Mouse (Mus musculus) adrenal gland (tissue): ENCODE results near the gene Mrpl45.
"Not testable (repeated sequence)": the region's sequence is repeated elsewhere in the genome, so short reads cannot be mapped to it uniquely, and the experiment has no call there.

ENCODE experiments used
- intact Hi-C: fragments of 180-260 bp; cut with DNase I; formaldehyde crosslinking; loops from one replicate; pipeline ENCODE4 v1.15.1; 2025
- long read RNA-seq, 2 experiments: library from polyadenylated mRNA; unstranded; transcript quantifications; one replicate each; pipeline ENCODE4 v2.0.0; 2020; ENCODE audit warnings: borderline replicate concordance in 1 of 2; ENCODE audit not compliant: insufficient replicate concordance in 1 of 2

Mrpl45 gene
- long read RNA-seq, experiment 1, transcript Mrpl45-201 (8 exons, 2,431 nt), result major isoform, 88 of 101 reads
- long read RNA-seq, experiment 1, partial matches to known transcripts, result 3 of 101 reads
- long read RNA-seq, experiment 1, other reads (novel, unspliced or antisense), result 8 of 101 reads
- long read RNA-seq, experiment 2, transcript Mrpl45-201 (8 exons, 2,431 nt), result major isoform, 155 of 171 reads
- long read RNA-seq, experiment 2, partial matches to known transcripts, result 6 of 171 reads
- long read RNA-seq, experiment 2, other reads (novel, unspliced or antisense), result 8 of 171 reads

DNA sequence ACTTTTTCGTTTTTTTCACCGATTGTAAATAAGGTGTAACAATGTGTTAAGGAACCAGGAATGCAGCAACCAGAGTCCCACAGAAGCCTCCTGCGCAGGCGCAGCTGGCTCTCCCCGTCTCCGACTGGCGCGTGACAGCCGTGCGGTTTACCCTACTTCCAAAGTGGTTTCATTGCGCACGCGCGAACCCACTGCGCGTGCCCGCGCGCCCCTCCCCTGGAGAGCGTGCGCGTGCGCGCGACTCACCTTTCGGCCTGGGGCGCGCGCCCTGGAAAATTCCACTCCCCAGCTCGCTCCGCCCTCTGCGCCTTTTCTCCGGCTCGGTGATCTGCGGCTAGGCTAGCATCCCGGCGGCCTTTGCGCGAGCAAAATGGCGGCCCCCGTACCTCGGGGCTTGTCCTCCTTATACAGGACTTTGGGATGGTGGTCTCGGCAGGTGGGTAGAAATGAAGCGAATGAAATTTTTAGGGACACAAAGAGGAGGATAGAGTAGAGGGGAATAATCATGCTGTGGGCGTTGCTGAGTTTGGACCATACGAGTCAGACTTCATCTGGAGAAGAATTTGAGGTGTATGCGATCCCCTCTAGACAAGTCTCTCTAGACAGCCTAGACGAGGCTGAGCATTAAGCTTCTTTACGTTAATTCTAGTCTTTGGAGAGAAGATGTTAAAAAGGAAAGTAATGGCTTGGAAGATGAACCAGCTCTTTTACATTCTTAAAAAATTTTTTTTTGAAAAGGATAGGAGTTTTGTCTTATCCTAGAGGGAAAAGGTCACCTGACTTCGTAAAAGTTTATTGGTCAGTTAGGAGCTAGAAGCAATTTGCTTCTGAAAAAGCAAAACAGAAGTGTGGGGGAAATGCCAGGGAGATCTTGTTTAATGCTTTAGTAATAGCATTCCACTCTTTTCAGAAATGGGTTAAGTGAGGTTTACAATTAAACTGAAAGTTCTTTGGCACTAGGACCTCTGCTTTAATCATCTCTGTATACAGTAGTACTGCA lies at the start of gene Mrpl45:
Gene Mrpl45 (plus strand): TSS at position 213 of the 1,000 bp plus-strand sequence.
- intact Hi-C loops, result no loop called here

GRCm38 (mm10) chr11:97266544-97266943 lies 49.0 kb upstream of the Mrpl45 start:
- intact Hi-C loops, result not testable (repeated sequence)

DNA sequence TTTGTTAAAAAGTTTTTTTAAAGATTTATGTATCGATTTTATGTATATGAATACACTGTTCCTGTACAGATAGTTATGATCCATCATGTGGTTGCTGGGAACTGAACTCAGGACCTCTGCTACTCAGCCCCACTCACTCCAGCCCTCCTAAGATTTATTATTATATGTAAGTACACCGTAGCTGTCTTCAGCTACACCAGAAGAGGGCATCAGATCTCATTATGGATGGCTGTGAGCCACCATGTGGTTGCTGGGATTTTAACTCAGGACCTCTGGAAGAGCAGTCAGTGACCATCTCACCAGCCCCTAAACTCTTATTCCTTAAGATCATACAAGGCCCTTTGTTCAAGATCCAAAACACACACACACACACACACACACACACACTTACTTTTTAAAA lies 45.5 kb upstream of the Mrpl45 start:
- intact Hi-C loops, result loop anchor here (5.0 kb wide), 1 partner anchor 37 kb away; no protein-coding TSS in a partner anchor

DNA sequence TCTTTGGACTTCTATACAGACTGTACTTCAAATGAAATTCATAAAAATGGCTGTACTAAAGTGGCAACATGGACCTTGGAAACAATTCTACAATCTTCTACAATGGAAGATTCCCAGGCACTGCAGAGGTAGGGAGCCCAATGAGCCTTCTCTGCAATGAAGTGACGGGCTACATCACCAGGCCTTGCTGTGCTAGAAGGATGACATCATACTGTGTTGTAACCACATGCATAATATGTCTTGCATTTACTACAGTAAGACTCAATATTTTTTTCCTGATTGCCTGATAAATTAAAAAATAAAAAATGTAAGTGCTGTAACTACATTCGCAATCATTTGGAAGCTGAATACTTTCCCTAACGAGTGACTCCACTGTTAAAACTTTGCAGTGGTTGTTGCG lies 42.7 kb upstream of the Mrpl45 start:
- intact Hi-C loops, result loop anchor here (5.0 kb wide), 1 partner anchor 34 kb away; no protein-coding TSS in a partner anchor

DNA sequence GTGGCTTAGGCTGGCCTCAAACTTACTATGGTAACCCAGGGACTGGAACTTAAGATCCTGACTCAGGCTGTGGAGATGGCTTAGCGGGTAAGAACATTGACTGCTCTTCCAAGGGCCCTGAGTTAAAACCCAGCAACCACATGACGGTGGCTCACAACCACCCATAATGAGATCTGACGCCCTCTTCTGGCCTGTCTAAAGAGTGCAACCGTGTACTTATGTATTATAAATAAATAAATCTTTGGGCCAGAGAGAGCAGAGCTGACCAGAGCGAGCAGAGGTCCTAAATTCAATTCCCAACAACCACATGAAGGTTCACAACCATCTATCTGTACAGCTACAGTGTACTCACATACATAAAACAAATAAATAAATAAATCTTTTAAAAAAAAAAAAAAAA lies 41.9 kb upstream of the Mrpl45 start:
- intact Hi-C loops, result loop anchor here (5.0 kb wide), 1 partner anchor 34 kb away; no protein-coding TSS in a partner anchor

DNA sequence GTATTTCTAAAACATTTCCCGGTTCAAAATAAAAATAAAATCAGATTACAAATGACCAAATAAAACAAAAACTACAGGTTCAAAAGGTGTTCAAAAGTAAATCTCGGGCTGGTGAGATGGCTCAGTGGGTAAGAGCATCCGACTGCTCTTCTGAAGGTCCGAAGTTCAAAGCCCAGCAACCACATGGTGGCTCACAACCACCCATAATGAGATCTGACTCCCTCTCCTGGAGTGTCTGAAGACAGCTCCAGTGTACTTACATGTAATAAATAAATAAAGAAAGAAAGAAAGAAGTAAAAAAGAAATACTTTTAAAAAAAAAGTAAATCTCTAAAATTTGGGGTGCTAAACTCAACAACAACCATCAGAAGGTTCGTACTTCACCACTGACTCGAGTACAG lies 40.6 kb upstream of the Mrpl45 start:
- intact Hi-C loops, result loop anchor here (5.0 kb wide), 1 partner anchor 32 kb away; no protein-coding TSS in a partner anchor

GRCm38 (mm10) chr11:97275349-97275748 lies 40.2 kb upstream of the Mrpl45 start:
- intact Hi-C loops, result no loop called here

GRCm38 (mm10) chr11:97276019-97276418 lies 39.5 kb upstream of the Mrpl45 start:
- intact Hi-C loops, result no loop called here

DNA sequence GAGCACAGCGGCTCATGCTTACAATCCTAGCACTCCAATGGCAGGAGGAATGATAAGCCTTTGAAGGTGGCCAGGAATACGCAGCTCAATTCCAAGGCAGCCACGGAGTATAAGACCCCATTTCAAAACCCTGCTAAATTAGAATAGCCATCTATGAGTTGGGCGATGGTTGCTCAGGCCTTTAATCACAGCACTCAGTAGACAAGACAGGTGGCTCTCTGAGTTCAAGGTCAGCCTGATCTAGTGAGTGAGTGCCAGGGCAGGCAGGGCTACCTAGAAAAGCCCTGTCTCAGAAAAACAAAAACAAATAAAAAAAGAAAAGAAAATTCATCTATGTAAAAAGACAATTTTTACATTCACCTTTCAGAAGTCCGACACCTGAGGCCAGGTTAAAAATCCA lies 38.4 kb upstream of the Mrpl45 start:
- intact Hi-C loops, result no loop called here

DNA sequence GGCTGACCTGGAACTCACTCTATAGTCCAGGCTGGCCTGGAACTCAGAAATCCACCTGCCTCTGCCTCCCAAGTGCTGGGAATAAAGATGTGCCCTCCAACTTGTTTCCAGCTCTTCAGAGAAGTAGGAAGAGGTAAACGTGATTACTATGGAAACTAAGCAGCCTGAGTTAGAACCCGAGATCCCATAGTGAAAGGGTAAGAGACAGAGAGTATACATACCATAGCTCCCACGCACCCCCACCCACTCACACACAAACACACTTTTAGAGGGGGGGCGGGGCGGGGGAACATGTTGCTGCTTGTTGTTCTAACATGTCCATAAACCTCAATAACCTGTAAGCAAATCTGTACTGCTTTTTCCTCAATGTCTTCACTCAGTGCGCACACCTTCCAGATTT lies 37.1 kb upstream of the Mrpl45 start:
- intact Hi-C loops, result no loop called here

GRCm38 (mm10) chr11:97279040-97279404 lies 36.5 kb upstream of the Mrpl45 start:
- intact Hi-C loops, result no loop called here

- intact Hi-C loops, result no loop called here
Measured at GRCm38 (mm10) chr11:97279405-97280215, 35.9 kb upstream of the Mrpl45 start.

DNA sequence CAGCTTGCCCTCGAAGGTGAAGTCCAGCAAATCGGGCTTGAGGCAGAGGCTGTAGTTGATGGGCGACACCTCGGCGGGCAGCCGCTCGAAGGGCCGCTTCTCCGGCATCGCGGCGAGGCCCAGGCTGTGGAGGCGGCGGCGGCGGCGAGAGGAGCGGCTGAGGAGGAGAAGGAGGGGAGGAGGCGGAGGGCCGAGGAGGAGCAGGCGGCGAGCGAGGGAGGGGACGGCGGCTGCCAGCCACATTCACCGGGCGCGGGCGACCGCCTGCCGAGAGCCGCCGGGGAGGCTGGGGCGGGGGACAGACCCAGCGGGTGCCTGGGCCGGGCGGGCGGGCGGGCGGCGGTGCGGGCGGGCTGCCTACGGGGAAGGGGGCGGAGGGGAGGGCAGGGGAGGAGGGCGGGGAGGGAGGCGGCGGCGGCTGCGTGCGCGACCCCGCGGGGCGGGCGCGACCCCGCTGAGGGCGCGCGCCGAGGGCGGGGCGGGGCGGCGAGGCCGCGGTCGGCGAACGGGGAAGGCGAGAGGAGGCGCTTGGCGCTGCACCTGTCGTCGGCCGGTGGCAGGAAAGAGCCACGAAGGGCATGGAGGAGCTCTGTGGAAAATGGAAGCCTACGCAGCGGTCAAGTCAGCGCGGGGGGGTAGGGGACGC lies 35.2 kb upstream of the Mrpl45 start, which contains the start of gene Npepps:
Gene Npepps (minus strand): TSS at position 423 of the 646 bp plus-strand sequence.
- intact Hi-C loops, result no loop called here

GRCm38 (mm10) chr11:97282179-97282578 lies 33.3 kb upstream of the Mrpl45 start:
- intact Hi-C loops, result no loop called here

DNA sequence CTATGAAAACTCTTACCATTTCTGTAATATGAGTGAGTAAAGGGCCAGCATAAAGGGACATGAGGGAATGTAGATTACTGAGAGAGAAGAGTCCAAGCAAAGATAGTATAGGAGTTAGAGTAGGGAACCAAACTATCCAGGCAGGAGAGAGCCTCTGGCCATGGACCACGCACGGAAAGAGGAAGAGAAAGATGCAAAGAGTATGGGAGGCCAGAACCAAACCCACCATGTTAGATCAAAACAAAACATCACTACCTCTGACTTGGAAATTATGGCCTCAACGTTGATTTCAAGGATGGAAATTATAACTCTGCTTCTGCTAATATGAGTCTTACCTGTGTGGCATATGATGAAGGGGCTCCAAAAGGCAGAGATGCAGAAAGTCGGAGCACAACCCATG lies 30.7 kb upstream of the Mrpl45 start:
- intact Hi-C loops, result no loop called here

- intact Hi-C loops, result no loop called here
Measured at GRCm38 (mm10) chr11:97285852-97286775, 29.4 kb upstream of the Mrpl45 start.

DNA sequence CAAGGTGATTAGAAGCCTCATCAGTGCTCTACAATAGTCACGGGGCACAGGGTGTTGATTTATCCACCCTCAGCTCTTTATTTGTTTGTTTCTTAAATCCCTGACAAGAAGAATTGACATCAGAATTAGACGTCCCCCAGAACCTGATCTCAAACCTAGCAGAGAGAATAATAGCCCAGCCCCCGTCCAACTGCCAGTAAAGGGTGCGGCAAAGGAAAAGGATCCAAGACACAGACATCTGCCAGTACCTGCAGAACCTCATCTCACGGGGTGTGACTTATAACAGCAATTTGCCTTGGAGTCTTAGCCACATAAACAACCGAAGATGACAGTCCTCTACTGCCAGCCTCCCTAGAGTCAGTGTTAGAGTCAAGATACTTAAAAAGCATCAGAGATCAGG lies 28.5 kb upstream of the Mrpl45 start:
- intact Hi-C loops, result no loop called here

- intact Hi-C loops, result no loop called here
Measured at GRCm38 (mm10) chr11:97287643-97288042, 27.9 kb upstream of the Mrpl45 start.
